Mouse (Mus musculus) embryo, embryonic 10 days (tissue): ENCODE measurements at regions not wholly inside any gene's neighbourhood (a gene's known extent, or its start where the extent isn't known, plus 50 kb on each side); places are given as distances from the start of the nearest gene placed in this dataset.

Experiments used
- DNase-seq: peaks from one replicate; pipeline ENCODE4 v3.0.0-alpha.2; 2015; ENCODE audit warnings: low spot score

GRCm38 (mm10) chr7:111337053-111337452, 254.2 kb upstream of the Eif4g2 start:
- no peak for DNase-seq

GRCm38 (mm10) chr7:111322901-111323300, 240.1 kb upstream of the Eif4g2 start:
- DNase-seq, result no peak

GRCm38 (mm10) chr7:111319917-111320316, 237.1 kb upstream of the Eif4g2 start:
- DNase-seq, result no peak

GRCm38 (mm10) chr7:111316479-111316990, 233.7 kb upstream of the Eif4g2 start:
- DNase-seq, result no peak

- no peak for DNase-seq
These were observed 231.1 kb upstream of the Eif4g2 start for GRCm38 (mm10) chr7:111313921-111314320.

- DNase-seq, result no peak
These were observed 222.4 kb upstream of the Eif4g2 start for GRCm38 (mm10) chr7:111305196-111305595.

DNA sequence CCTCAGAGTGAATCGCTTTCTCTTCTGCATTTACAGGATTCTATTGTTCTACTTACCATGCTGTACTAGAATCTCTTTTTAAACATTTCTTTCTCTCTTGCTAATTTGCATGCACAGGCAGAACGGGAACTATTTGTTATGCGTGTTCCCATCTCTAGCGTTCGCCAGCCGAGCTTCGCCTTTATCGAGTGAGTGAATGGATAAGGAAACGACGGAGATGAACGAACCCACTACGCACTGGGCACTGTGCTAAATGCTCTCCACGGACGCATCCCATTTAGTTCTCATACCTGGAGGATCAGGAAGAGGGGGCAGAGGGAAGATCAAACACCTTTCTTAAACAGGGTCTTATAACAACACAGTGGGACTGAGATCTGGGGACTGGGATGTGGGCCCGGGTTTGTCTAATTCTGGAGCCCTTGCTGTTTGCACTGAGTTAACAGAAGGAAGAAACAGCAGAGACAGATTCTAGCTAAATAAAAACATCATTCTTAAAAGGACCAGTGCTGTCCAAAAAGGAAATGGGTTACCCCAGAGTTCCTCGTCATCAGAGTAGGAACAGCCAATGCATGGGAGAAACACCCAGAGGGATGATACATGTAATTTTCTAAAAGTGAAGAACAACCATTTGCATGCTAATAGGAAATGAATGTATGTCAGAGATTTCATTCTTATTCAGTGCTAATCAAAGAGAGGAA, 219.1 kb upstream of the Eif4g2 start:
- DNase-seq, result no peak

GRCm38 (mm10) chr7:111297174-111297902, 214.5 kb upstream of the Eif4g2 start:
- no peak for DNase-seq

DNA sequence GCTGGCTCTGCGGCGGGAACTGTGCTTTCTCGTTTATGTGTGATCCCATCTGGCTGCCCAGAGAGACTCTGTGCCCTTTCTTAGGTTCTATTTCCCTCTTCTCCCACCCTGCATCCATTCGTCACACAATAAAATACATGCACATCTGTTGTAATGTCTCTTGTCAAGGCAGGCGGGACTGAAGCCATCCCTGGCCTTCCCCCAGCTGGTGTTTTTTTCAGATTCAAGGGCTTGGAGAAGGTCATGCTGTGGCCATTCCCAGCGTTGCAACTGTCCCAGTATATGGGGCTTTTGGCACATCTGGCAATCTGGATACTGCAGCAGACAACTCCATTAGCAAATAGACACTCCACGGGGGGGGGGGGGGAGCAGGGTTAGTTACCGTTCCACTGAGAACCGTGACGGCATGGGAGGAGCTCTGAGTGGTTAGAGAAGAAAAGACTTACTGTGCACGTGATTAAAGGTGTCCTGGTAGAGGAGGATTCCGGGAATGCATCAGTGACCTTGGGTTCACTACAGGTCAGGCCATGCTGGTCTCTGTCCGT, 200.7 kb upstream of the Eif4g2 start:
- peak; percentile 47 for DNase-seq

DNA sequence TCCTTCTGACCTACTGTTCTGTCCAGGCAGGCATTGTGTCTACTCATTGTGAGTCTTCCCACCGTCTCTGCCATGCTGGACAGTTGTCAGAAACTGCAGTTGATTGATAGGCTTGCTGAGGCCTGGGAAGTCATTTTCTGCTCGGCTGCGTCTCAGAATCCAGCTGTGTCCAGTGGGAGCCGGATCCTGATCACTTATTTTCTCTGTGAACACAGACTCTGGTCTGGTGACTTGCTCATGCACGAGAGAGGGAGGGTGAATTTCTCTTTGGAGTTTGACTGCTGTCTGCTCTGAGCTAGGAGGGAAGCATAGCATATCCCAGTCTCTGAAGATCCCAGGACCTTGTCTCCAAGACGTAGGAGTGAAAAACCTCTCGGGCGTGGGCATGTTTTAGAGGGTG, 199.5 kb upstream of the Eif4g2 start:
- peak; percentile 25 for DNase-seq

GRCm38 (mm10) chr7:111277703-111278102, 194.9 kb upstream of the Eif4g2 start:
- no peak for DNase-seq

- no peak for DNase-seq
These were observed 191.0 kb upstream of the Eif4g2 start for GRCm38 (mm10) chr7:111273839-111274238.

DNA sequence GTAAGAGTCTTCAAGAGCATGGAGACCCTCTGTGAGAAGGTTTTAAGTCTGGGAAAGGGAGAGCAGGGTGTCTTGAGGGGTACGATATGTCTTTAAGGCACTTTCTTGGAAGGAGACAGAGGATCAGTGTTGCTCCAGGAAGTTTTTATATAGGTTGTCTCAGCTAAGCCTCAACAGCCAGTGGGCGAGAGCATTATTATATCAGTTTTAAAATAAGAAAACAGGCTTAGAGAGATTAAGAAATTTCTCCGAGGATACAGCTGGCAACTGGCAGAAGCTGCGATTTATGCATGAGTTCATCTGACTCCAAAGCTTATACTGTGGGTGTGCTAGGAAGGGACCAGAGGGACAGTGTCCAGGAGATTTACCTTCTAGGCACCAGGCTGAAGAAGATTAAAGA, 188.0 kb upstream of the Eif4g2 start:
- no peak for DNase-seq

DNA sequence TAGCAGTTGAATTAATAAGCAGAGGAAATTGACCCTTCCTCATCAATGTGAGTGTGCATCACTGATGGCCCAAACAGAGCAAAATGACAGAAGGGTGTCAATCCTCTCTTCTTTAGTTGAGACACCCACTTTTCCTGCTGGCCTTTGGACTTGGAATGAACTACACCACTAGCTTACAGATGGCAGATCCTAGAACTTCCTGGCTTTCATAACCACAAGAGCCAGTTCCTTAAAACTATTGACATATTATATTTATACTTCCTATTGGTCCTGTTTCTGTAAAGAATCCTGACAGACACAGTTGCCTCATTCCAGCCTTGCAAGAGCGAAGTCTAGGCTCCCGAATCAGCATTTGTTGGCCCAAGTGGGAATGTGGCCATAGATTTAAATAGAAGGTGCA, 185.4 kb upstream of the Eif4g2 start:
- no peak for DNase-seq

- no peak for DNase-seq
These were observed 180.5 kb upstream of the Eif4g2 start for GRCm38 (mm10) chr7:111263302-111263701.

- no peak for DNase-seq
These were observed 177.1 kb upstream of the Eif4g2 start for GRCm38 (mm10) chr7:111259630-111260574.

- DNase-seq, result no peak
These were observed 175.0 kb upstream of the Eif4g2 start for GRCm38 (mm10) chr7:111257842-111258241.

GRCm38 (mm10) chr7:111256199-111256598, 173.4 kb upstream of the Eif4g2 start:
- no peak for DNase-seq

GRCm38 (mm10) chr7:111249606-111250005, 166.8 kb upstream of the Eif4g2 start:
- peak; percentile 88 for DNase-seq

GRCm38 (mm10) chr7:111245488-111245887, 162.7 kb upstream of the Eif4g2 start:
- DNase-seq, result no peak

DNA sequence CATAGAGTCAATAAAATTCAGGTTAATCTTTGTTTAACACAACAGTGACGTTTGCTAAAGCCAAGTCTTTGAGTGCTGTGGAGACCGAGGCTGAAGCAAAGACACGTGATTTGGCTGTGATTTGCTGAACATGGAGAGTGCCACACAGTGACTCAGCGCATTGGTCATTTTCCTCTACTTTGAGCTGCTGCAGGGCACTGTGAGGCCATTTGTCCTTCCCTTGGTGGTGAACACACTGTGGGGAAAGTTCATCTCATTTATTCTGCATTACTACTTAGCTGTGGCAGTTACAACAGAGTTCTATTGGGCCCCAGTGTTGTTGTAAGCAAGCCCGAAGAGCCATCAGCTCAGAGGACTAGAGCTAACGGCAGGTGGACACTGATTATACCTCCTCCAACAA, 162.2 kb upstream of the Eif4g2 start:
- no peak for DNase-seq

GRCm38 (mm10) chr7:111243831-111244230, 161.0 kb upstream of the Eif4g2 start:
- DNase-seq, result no peak
